In genomic region chr2:35610976-35611375, GRCm38 (mm10) we compare ENCODE assay signal across 9 mouse cellular contexts. TPM values are rescaled to one million over a fixed set of nuclear protein-coding genes. Genes with fewer than 3 reads are reported as not detected.
DNase-seq lines count a peak whose midpoint lies in the region; ATAC-seq and TF ChIP-seq lines count a peak whose summit lies in the region.
"Had no signal": no experiment of that assay in that cellular context is flagged by ENCODE, and none has a peak within 500 bp of the region (broad histone marks: within the 10 kb centered on the region; RNA-seq: fewer than 3 reads in every experiment).

No protein-coding gene starts in this region.

- no peaks in the 10 kb centered on the region for H3K9me3 ChIP-seq in hindbrain, embryonic 16.5 days (ENCODE audit: control insufficient read depth, low read length)

- no peaks in the 10 kb centered on the region for H3K36me3 ChIP-seq in hindbrain, embryonic 16.5 days (ENCODE audit: control insufficient read depth, insufficient read depth, low read length)

- no peak for TF ChIP-seq CTCF in gastrocnemius, adult 2 months (IDR thresholded peaks at IDR 0.05)
- no peak; the same call in 1 of the 2 replicates for TF ChIP-seq CTCF in layer of hippocampus, adult 2 months (conservative IDR thresholded peaks at IDR 0.05)

- H3K9ac ChIP-seq in hindbrain, embryonic 16.5 days (ENCODE audit: low read depth, low read length) = no peak overlapping the region

- no peaks in the 10 kb centered on the region; the same call in 1 of the 2 replicates for H3K27me3 ChIP-seq in hindbrain, embryonic 16.5 days (replicated peaks; ENCODE audit: control insufficient read depth, insufficient read depth, low read length)

- intact Hi-C loops in gastrocnemius, adult 2 months (cut with DNase I) = no loop called here
- intact Hi-C loops in gastrocnemius, postnatal 14 days (cut with DNase I; ENCODE audit: low total_unique reads) = no loop called here

- H3K4me2 ChIP-seq in hindbrain, embryonic 16.5 days (ENCODE audit: low read length) = no peak overlapping the region

- DNase-seq in gastrocnemius, adult 2 months = no peak
- DNase-seq in gastrocnemius, postnatal 14 days = no peak
- DNase-seq in layer of hippocampus, adult 2 months (ENCODE audit: low spot score in 2 of 2) = no peak
- DNase-seq in layer of hippocampus, postnatal 25 days (ENCODE audit: extremely low spot score in 1 of 2, low spot score in 1 of 2) = no peak
- DNase-seq in cerebellum, adult 9-10 months = peak; percentile 67
- no peak for DNase-seq in lung, postnatal 14 days
- no peak for DNase-seq in thymus, postnatal 4 days
- DNase-seq: gastrocnemius, postnatal 36 days had no signal

- 51% methylated on average over 7 of the region's 7 CpGs for WGBS in hindbrain, embryonic 16.5 days

- peak overlapping the region; percentile 79 for H3K27ac ChIP-seq in gastrocnemius, adult 2 months
- H3K27ac ChIP-seq in layer of hippocampus, adult 2 months = peak overlapping the region; percentile 72
- H3K27ac ChIP-seq in hindbrain, embryonic 16.5 days (ENCODE audit: low read depth, low read length) = no peak overlapping the region

- H3K4me3 ChIP-seq in gastrocnemius, adult 2 months = 0 out of 2 replicates have a peak overlapping the region, but pooled peaks have one; percentile 13
- no peak overlapping the region for H3K4me3 ChIP-seq in layer of hippocampus, adult 2 months
- H3K4me3 ChIP-seq in hindbrain, embryonic 16.5 days (ENCODE audit: low read length) = no peak overlapping the region

- peaks cover 19% of the 10 kb centered on the region for H3K4me1 ChIP-seq in hindbrain, embryonic 16.5 days (ENCODE audit: control insufficient read depth, insufficient read depth, low read depth, low read length)

- peak; percentile 7; the same call in 1 of the 2 replicates for ATAC-seq in hindbrain, embryonic 16.5 days

RNA-seq across cellular contexts. Expression of gene Dab2ip, which starts 52.9 kb away (rescaled TPM):
- 10 to 100 TPM; 38.2 to 52.0 TPM for total RNA-seq in gastrocnemius, adult 2 months (2021)
- 10 to 100 TPM; 42.8 to 46.3 TPM for total RNA-seq in gastrocnemius, postnatal 14 days (2021)
- total RNA-seq in layer of hippocampus, adult 2 months (2021) = 100 to 1,000 TPM in 1 of 2 experiments, 10 to 100 TPM in 1; 96.3 to 103 TPM
- total RNA-seq in layer of hippocampus, postnatal 25 days (2021) = 100 to 1,000 TPM; 103 to 118 TPM
- 27.6 and 33.9 TPM in 2 replicates for polyA plus RNA-seq in hindbrain, embryonic 16.5 days (2015; fragmentation: Nextera tagmentation; extraction: Ambion mirVana)
